Mouse (Mus musculus) gastrocnemius, postnatal 36 days (tissue): Measurements from ENCODE around the gene Vstm2l. TPM values are rescaled to one million over a fixed set of nuclear protein-coding genes. Genes with fewer than 3 reads are reported as not detected.

Experiments
- DNase-seq, 2 experiments: peaks; one replicate each; pipeline ENCODE4 v3.0.0; 2022
- intact Hi-C: fragments of 180-260 bp; cut with DNase I; formaldehyde crosslinking; loops from one replicate; pipeline ENCODE4 v1.15.1; 2025
- long read RNA-seq, 2 experiments: library from polyadenylated mRNA; stranded (forward); transcript quantifications; one replicate each; pipeline ENCODE4 v2.0.0; 2021
- total RNA-seq, 2 experiments: library from RNA; stranded (reverse); gene quantifications; 2 replicates each; pipeline ENCODE4 v1.2.3; 2021

Vstm2l gene
- total RNA-seq, result not detected
- long read RNA-seq, experiment 1, result 0 reads
- long read RNA-seq, experiment 2, result 0 reads

GRCm38 (mm10) chr2:157914105-157914764 is at the start of gene Vstm2l:
TSS of gene Vstm2l (plus strand) at chr2:157914653.
- no peak for DNase-seq
- intact Hi-C loops, result no loop called here

GRCm38 (mm10) chr2:157867126-157867525 is 47.3 kb upstream of the Vstm2l start:
- intact Hi-C loops, result no loop called here

GRCm38 (mm10) chr2:157870247-157870646 is 44.2 kb upstream of the Vstm2l start:
- intact Hi-C loops, result no loop called here

More at GRCm38 (mm10) chr2:157867126-157867525, 47.3 kb upstream of the Vstm2l start:
- no peak for DNase-seq

GRCm38 (mm10) chr2:157873223-157873622 is 41.2 kb upstream of the Vstm2l start:
- peak; percentile 58 to 63 for DNase-seq
- intact Hi-C loops, result no loop called here

More at GRCm38 (mm10) chr2:157870247-157870646, 44.2 kb upstream of the Vstm2l start:
- peak; percentile 73 to 80 for DNase-seq

GRCm38 (mm10) chr2:157873691-157874090 is 40.8 kb upstream of the Vstm2l start:
- DNase-seq, result peak; percentile 32 to 37
- intact Hi-C loops, result no loop called here

GRCm38 (mm10) chr2:157875111-157875510 is 39.3 kb upstream of the Vstm2l start:
- intact Hi-C loops, result loop anchor here (5.0 kb wide), 2 partner anchors 133 to 243 kb away; no protein-coding TSS in a partner anchor
- DNase-seq, result peak in 1 of 2 experiments; percentile 24

GRCm38 (mm10) chr2:157877394-157877793 is 37.1 kb upstream of the Vstm2l start:
- intact Hi-C loops, result loop anchor here (5.0 kb wide), 2 partner anchors 135 to 245 kb away; no protein-coding TSS in a partner anchor
- DNase-seq, result no peak

GRCm38 (mm10) chr2:157877967-157878366 is 36.5 kb upstream of the Vstm2l start:
- DNase-seq, result no peak
- intact Hi-C loops, result loop anchor here (5.0 kb wide), 2 partner anchors 136 to 246 kb away; no protein-coding TSS in a partner anchor

- intact Hi-C loops, result no loop called here
- no peak for DNase-seq
Observed at GRCm38 (mm10) chr2:157881939-157882338, 32.5 kb upstream of the Vstm2l start.

- intact Hi-C loops, result no loop called here
Observed at GRCm38 (mm10) chr2:157887275-157888025, 27.0 kb upstream of the Vstm2l start.

GRCm38 (mm10) chr2:157891166-157891565 is 23.3 kb upstream of the Vstm2l start:
- intact Hi-C loops, result no loop called here
- DNase-seq, result no peak

More at GRCm38 (mm10) chr2:157887275-157888025, 27.0 kb upstream of the Vstm2l start:
- DNase-seq, result no peak

GRCm38 (mm10) chr2:157897131-157897530 is 17.3 kb upstream of the Vstm2l start:
- intact Hi-C loops, result no loop called here
- no peak for DNase-seq

GRCm38 (mm10) chr2:157913204-157913636 is 1.2 kb upstream of the Vstm2l start:
- DNase-seq, result peak; percentile 70 to 75
- intact Hi-C loops, result no loop called here

- intact Hi-C loops, result no loop called here
- no peak for DNase-seq
Observed at GRCm38 (mm10) chr2:157913705-157914104, 748 bp upstream of the Vstm2l start.

GRCm38 (mm10) chr2:157914889-157915517 is 550 bp downstream of the Vstm2l start:
- DNase-seq, result no peak
- intact Hi-C loops, result no loop called here

- no peak for DNase-seq
- intact Hi-C loops, result no loop called here
Observed at GRCm38 (mm10) chr2:157918529-157918928, 4.1 kb downstream of the Vstm2l start.

GRCm38 (mm10) chr2:157921551-157921950 is 7.1 kb downstream of the Vstm2l start:
- intact Hi-C loops, result loop anchor here (5.0 kb wide), 1 partner anchor 264 kb away; no protein-coding TSS in a partner anchor
- DNase-seq, result no peak

- DNase-seq, result no peak
- intact Hi-C loops, result loop anchor here (5.0 kb wide), 1 partner anchor 266 kb away; no protein-coding TSS in a partner anchor
Observed at GRCm38 (mm10) chr2:157923406-157923805, 9.0 kb downstream of the Vstm2l start.

- DNase-seq, result no peak
- intact Hi-C loops, result loop anchor here (5.0 kb wide), 1 partner anchor 267 kb away; no protein-coding TSS in a partner anchor
Observed at GRCm38 (mm10) chr2:157924504-157924903, 10.1 kb downstream of the Vstm2l start.

- DNase-seq, result no peak
- intact Hi-C loops, result no loop called here
Observed at GRCm38 (mm10) chr2:157926502-157926901, 12.0 kb downstream of the Vstm2l start.

- no peak for DNase-seq
- intact Hi-C loops, result no loop called here
Observed at GRCm38 (mm10) chr2:157926927-157927326, 12.5 kb downstream of the Vstm2l start.
